Mouse (Mus musculus) heart, postnatal 4 days (tissue): ENCODE measurements around the gene Tdgf1. TPM values are rescaled to one million over a fixed set of nuclear protein-coding genes. Genes with fewer than 3 reads are reported as not detected.

ENCODE experiments used
- DNase-seq: peaks from one replicate; pipeline ENCODE4 v3.0.0; 2021
- total RNA-seq, 2 experiments: library from RNA; stranded (reverse); gene quantifications; 2 replicates each; pipeline ENCODE4 v1.2.3; 2021

Gene Tdgf1
- not detected for total RNA-seq

DNA sequence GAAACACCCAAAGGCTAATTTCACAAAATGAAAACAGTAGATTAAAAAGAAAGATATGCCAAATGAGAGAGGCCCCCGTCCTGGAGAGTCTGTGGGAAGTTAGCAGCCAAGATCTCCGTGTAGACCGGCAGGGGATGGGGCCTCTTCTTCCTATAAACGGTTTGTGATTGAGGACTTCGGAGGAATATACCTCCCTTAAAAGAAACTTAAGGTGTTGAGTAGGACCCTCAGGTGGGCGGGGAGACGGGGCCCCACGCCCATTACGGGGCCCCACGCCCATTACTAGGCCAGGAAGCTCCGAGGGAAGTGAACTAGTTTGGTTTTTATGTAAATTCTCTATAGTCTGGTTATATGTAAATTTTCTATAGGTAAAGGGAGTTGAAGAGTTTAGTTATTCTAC, at the start of gene Tdgf1:
TSS of gene Tdgf1 (minus strand) at position 233 of the 400 bp plus-strand sequence.
- no peak for DNase-seq

DNA sequence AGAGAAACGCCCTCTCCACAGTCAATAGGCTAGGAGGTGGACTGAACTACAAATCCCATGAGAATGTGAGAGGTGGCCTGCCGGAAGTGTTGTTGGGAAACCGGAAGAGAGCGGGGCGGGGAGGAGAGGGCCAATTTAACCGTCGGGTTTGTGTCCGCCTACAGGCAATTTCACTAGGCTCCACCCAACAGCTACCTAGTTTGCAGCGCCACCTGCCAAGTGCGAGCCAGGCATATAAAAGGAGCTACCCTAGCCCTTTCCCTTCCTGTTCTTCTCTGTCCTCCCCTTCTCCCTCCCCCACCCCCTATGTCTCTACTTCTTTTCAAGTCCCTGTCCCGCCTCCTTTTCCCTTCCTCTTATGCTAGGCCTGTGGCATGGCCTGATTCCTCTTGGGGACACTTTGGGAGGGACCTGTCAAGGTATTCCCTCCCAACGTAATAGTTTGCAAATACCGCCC, 48.8 kb upstream of the Tdgf1 start:
- DNase-seq = peak; percentile 75

- no peak for DNase-seq
Observed at GRCm38 (mm10) chr9:110993281-110993709, 47.3 kb upstream of the Tdgf1 start.

- peak; percentile 31 for DNase-seq
Observed at GRCm38 (mm10) chr9:110990204-110990603, 44.2 kb upstream of the Tdgf1 start, which contains the start of gene Rtp3. Rtp3 (minus strand) TSS chr9:110990583.

DNA sequence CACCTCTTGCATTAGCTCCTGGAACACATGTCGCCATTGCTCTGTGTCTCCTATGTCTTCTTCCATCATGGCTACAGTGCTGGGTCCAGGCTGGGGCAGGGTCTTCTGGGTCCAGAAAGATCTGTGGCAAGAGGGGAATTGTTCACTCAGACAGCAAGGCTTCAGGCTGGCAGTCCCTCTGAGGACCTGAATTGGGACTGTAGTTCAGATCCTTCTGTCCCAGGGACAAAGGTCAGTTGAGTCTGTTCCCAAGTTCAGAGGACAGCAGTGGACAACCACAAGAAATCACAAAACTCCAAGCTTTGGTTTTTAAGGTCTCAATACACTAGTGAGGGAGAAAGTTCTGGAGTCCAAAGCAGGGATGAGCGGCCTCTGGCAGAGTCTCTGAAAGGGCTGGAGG, 43.6 kb upstream of the Tdgf1 start:
- no peak for DNase-seq

DNA sequence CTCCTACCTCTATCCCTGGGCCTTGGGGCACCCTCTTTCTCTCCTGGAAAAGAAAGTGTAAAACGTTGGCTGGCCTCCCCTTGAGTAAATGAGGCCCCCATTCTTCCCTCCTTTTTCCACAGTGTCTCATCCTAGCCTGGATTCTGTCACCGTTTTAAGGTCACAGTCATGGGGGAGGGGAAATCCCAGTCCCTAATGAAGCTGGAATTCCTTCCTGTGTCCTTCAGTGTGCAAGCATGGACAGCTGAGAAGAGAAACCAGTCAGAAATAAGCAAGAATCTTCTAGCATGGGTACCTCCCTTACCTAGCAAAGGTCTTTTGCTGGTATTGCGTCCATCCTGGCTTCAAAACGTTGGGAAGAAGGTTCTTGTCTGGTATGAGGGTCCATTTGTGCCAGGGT, 43.2 kb upstream of the Tdgf1 start:
- no peak for DNase-seq

GRCm38 (mm10) chr9:110988078-110988477, 42.1 kb upstream of the Tdgf1 start:
- DNase-seq = no peak

DNA sequence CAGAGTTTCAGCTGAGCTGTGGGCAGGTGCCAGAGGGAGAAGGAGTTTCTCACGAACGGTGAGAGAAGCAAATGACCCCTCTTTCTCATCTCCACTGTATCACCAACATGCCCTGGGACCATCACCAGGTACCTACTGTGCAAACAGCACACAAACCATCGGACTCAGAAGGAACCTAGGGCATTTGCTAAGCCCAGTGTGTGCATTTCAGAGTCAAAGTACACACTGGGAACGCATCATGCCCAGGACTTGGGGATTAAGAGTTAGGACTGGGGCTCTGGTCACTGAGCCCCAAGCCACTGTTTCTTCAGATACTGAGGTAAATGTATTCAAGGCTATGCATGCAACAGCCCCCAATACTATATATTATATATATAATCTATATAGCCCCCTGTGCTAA, 41.4 kb upstream of the Tdgf1 start:
- no peak for DNase-seq

GRCm38 (mm10) chr9:110985951-110986350, 40.0 kb upstream of the Tdgf1 start:
- no peak for DNase-seq

GRCm38 (mm10) chr9:110985541-110985940, 39.6 kb upstream of the Tdgf1 start:
- no peak for DNase-seq

- no peak for DNase-seq
Observed at GRCm38 (mm10) chr9:110984096-110984495, 38.1 kb upstream of the Tdgf1 start.

DNA sequence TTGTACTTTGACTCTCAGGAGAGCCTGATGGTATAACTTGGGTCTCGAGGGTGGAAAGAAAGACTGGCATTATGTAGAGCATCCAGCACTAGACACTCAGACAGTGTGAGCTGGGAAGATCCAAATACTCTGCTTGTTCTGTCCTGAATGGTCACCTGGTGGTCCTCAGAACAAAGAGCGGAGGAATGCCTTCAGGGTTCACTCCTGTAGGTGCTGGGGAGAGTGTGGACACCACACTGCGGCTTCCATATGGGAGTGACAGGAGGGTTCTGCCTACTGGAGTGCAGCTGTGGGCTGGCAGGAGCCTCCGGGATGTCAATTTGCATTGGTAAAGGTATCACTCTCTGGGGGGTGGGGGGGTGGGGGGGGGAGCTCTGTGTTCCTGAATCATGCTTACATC, 36.4 kb upstream of the Tdgf1 start:
- DNase-seq = no peak

GRCm38 (mm10) chr9:110979411-110979810, 33.5 kb upstream of the Tdgf1 start:
- no peak for DNase-seq

DNA sequence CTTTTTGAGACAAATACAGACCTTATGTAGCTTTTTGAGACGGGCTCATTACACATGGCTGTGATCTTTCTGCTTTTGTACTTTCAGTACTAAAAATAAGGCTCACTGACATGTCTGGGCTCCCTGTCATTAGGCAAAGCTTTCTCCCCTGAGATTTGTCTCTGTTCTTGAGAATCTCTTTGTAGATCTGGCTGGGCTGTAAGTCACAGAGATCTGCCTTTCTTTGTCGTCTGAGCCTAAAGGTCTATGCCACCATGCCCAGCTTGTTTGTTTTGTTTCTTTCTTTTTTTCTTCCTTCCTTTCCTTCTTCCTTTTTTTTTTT, 19.9 kb upstream of the Tdgf1 start:
- DNase-seq = no peak

DNA sequence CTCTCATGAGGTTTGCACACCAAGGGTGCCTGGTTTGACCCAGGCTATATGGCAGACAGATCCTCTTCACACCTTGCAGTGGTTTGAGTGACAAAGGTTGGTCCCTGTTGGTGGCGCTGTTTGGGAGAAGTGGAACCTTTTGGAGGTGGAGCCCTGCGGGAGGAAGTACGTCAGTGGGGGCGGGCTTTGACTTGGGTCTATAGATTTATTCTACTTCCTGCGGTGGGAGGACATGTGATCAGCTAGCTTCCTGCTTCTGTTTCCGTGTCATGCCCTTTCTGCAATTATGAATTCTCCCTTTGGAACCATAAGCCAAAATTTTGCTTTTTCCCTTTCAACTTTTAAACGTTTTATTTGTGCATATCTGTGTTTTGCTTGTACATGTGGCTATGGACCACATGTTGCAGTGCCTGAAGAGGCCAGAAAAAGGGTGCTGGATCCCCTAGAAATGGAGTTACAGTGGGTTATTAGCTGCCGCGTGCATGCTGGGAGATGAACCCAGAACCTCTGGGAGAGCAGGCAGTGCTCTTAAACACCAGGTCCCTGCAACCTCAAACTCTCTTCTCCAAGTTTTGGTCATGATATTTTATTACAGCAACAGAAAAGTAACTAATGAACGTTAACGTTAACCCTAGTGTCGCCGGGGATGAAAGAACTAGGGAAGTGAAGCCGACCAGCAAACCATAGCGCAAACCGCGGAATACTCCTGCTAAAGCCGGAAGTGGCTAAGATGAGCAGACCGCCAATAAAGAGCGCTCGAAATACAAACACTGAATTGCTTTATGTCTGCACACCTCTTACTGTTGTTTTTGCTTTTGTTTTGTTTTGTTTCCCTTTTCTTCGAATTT, 19.3 kb upstream of the Tdgf1 start:
- no peak for DNase-seq

- peak; percentile 38 for DNase-seq
Observed at GRCm38 (mm10) chr9:110963566-110964115, 17.7 kb upstream of the Tdgf1 start.

DNA sequence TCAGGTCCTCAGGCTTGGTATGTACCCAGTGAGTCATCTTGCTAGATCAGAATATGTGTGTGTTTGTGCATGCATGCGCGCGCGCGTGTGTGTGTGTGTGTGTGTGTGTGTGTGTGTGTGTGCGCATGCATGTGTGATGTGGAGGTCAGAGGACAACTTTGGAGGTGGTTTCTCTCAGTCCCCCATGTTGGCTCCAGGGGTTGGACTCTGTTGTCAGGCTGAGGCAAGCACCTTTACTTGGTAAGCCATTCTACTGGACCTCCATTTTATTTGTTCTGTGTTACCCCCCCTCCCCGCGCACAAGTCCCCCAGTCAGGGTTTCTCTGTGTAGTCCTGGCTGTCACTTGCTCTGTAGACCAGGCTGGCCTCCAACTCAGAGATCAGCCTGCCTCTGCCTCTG, 15.4 kb upstream of the Tdgf1 start:
- DNase-seq = no peak

- no peak for DNase-seq
Observed at GRCm38 (mm10) chr9:110960230-110961149, 14.5 kb upstream of the Tdgf1 start.

- no peak for DNase-seq
Observed at GRCm38 (mm10) chr9:110959669-110960068, 13.7 kb upstream of the Tdgf1 start.

DNA sequence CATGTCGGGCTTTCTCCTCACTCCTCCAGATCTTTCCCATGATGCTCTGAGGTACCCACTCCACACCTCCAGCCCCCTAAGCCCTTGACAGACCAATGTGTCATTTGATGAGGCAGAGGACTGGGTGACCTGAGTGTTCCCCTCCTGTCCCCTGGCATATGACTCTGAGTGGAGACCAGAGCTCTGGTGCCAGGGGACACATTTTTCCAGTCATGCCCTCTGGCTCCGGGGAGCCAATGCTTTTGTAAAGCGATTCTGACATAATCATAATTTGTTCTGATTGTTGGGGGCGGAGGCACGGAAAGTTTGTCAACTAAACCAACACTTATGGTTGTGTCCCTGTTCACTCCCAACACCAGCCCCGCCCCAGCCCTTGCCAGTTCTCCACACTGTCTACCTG, 10.0 kb upstream of the Tdgf1 start:
- DNase-seq = peak; percentile 48

DNA sequence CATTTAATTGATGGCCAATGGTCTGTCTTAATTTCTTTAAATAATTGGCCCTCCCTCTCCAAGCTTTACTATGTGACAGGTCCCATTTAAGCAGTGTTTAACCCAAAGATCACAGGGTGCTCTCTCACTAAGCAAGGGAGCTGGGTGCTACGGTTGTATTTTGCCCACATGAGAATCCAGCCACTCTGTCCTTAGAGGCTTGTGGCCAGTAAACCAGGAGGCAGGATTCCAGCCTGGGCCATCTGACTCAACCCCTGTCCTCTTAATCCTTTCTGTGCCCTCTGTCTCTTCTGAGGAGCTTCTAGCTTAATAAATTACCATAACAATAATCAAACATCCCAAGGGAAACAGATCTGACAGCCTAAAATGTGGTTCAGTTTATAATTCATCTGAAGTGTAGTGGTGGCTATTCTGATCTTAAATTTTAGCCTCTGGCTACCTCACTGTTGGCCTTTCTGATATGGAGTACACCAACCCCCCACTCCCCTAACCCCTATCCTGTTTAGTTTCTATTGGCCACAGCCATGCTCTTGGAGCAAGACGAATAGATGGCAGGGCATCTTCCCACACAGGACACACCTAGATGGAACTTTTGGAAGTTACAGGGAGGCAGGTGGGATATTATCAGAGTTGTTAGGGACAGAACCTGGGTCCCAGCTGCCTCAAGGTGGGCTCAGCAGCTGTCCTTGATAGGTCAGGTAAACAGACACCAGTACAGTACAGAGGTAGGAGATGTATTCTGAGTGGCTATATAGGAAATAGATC, 8.9 kb upstream of the Tdgf1 start:
- no peak for DNase-seq
